Mouse (Mus musculus): ENCODE measurements at regions not wholly inside any gene's neighbourhood (a gene's known extent, or its start where the extent isn't known, plus 50 kb on each side); places are given as distances from the start of the nearest gene placed in this dataset.

GRCm38 (mm10) chr3:143162444-143162843 is 280.6 kb upstream of the Pkn2 start:
- no peak for DNase-seq (ENCODE audit: low read depth)

DNA sequence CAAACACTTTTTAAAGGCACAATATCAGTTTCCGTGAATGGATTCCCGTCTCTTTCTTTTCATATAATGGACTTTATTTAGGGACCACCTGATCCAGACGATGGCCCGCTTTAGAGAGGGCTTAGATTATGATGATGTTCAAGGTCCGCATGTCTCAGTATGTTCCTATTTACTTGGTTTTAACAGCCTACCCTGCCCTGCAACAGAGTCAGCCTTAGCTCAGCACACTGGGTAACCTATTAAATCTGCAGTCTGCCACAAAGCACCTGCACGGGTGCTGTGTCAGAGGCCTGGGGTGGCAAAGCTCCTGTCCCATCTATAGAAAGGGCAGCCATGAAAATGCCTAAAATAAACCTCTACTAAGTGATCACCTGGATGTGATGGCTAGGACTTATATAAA is 280.2 kb upstream of the Pkn2 start:
- DNase-seq (ENCODE audit: low read depth) = no peak

DNA sequence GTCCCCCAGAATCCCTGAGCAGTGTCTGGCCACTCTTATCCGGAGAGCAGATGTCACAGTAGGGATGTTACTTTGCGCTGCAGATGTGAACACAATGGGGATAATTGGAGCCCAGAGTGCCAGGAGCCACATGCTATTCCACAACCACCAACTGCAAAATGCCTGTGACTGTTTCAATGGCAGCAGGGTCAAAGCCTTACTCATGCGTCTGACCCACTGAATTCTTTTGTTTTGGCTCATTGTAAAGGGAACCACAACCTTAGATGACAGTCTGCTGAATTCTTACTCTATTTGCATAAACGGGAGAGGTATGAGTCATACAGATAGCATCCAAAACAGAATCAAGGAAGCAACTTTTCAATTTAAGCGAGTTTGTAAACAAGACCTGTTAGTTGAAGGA is 276.8 kb upstream of the Pkn2 start:
- peak; percentile 38 for DNase-seq (ENCODE audit: low read depth)

- no peak for DNase-seq (ENCODE audit: low read depth)
Observed at GRCm38 (mm10) chr3:143156733-143157524, 275.1 kb upstream of the Pkn2 start.

DNA sequence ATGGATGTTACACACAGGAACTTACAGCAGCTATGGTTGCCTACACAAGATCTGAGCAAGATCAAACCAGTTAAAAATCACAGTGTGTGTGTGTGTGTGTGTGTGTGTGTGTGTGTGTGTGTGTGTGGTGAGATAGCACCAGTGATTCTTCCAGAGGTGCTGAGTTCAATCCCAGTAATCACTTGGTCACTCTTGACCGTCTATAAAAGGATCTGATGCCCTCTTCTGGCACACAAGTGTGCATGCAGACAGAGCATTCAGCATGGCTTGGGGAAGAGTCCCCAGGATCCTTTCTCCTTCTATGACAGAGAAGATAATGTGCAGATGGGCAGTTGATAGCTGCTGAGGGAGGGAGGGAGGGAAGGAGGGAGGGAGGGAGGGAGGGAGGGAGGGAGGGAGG is 274.4 kb upstream of the Pkn2 start:
- DNase-seq (ENCODE audit: low read depth) = no peak

GRCm38 (mm10) chr3:143155556-143155955 is 273.8 kb upstream of the Pkn2 start:
- DNase-seq (ENCODE audit: low read depth) = peak; percentile 63

DNA sequence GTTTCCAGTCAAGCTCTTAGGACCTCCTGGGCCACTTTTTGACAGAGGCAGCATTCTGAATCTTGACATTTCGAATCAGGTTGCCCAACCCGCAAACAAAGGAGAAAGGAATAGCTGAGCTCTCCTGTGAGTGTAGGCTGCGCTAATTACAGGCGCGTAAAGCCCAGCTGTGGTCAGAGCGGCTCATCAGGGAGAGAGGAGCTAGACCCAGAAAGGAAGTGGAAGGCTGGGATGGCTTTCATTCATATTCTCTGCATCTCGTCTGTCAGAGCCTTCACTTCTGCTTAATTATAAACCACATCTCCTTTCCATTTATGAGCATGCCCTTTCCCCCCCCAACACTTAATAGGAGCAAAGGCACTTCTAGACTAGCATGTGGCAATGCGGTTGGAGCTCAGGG is 265.7 kb upstream of the Pkn2 start:
- no peak for DNase-seq (ENCODE audit: low read depth)

DNA sequence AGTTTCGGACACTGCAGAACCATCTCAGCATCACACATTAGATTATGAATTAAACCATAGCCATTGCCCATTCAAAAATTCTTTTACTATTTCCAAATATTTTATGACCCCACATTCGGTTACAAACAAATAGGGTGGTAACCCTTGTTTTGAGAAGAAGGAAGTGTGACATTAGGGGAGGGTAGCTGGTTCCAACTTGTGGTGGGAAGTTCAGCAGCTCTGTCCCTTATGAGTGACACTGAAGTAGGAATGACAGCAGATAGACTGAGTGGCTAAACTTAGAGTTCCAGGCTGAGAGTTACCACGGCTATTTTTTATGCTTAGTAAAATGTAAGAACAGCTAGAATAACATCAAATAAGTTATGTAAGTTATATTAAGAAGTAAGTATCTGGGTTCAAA is 257.1 kb upstream of the Pkn2 start:
- DNase-seq (ENCODE audit: low read depth) = no peak

DNA sequence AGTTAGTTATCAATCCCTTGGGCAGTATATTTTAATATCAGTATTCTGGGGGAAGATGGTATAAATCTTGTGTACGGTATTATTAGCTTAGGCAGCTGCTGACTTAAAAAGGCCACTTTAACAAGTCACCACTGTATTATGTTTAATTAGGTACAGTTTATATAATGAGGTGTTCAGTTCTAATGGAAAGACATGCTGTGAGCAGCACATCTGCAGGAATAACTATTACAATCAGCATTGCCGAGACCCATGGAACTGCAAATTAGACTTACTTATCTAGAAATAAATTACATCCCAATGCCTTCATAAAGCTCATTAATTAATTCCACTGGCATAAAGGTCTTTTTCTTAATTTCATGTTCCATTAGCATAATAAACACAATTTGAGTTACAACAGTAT is 252.7 kb upstream of the Pkn2 start:
- DNase-seq (ENCODE audit: low read depth) = no peak

DNA sequence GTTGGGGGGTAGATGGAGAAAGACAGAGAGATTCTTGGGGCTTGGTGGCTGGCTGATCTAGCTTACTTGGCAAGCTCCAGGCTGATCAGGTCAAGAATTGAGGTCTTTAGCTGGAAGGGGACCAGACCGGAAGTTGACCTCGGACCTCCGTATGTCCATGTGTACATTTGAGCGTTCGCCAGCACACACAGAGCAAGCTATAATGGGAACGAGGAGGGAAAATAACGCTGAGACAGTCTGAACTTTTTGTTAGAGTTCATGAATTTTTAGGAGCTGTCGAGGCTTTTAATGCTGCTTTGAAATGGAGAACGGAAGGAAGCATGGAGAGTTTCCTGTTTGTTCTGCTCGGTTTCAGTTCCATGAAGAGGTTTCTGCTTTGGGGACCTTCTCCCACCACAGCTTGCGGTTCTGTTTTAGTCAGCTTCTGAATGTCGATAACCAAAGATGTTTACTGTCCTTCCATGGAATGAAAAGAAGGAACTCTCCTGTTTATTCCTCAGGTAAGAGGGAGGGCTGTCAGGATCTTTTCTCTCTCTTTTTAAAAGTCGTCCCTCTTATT is 226.0 kb upstream of the Pkn2 start:
- DNase-seq (ENCODE audit: low read depth) = no peak

DNA sequence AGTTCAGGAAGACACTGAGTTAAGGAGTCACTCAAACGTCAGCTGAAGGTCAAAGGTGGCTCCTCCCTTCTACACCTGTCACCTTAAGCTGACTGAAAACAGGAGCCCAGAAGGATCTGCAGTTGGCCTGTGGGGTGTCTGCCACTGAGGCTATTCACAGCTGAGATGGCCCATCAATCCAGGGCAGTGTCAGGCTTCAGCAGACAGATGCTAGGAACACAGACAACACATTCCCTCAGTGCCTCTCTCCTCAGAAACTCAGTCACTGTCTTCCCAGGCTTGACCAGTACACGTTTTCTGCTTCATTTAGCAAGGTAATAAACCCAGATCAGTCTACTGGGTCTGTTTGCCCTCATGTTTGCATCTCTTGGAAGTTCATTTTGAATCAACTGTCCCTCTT is 222.9 kb upstream of the Pkn2 start:
- no peak for DNase-seq (ENCODE audit: low read depth)

DNA sequence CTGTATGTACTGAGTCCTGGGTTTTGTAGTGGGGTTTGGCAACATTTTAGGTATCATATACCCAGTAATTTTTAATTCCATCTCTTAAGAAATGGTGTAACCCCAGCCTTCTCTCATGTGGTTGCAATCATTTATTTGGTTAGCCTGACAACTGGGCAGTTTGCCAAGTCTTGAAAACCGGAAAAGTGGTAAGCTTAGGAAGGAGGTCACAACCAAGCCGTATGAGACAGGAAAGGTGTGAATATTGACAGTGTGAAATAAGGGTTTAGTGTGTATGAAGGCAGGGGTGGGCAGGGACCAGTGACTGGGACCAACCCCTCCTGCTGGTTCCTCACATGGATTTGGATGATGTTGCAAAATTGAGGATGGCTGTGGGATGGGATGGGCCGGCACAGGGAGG is 221.5 kb upstream of the Pkn2 start:
- DNase-seq (ENCODE audit: low read depth) = no peak

DNA sequence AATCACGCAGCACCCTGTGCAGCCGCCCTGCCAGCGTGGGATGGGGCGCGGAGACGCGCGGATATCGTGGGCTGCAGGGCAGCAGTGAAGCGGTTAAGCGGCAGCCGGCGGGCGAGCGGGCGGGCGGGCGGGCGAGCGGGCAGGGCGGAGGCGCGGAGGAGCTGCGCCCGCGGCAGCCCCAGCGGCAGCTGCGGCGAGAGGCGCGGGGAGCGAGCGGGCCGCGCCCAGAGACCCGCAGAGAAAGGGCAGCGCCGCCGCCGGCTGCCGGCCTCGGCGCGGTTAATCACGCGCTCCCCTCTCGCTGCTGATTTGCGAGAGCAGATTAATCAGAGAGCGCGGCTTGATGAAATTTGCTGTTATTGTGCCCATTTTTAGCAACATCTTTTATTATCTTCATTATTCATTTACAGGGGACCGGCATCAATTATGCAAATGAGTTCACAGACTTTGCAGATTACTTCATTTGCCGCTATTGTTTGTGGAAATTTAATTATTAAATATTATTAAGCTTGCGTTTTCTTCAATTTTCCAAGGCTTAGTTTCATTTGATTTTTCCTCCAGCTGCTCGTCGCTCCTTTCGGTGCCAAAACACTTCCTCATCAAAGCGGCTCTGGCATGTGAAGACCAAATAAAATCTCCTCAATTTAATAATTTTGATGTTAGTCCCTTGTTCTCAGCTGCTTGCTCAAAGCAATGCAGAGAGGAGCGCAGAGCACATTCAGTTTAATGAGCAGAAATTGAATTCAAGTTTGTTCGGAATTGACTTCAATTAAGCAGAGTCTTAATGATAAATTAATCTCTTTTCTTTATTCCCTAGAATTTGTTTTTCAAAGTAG is 219.2 kb upstream of the Pkn2 start:
- no peak for DNase-seq (ENCODE audit: low read depth)

DNA sequence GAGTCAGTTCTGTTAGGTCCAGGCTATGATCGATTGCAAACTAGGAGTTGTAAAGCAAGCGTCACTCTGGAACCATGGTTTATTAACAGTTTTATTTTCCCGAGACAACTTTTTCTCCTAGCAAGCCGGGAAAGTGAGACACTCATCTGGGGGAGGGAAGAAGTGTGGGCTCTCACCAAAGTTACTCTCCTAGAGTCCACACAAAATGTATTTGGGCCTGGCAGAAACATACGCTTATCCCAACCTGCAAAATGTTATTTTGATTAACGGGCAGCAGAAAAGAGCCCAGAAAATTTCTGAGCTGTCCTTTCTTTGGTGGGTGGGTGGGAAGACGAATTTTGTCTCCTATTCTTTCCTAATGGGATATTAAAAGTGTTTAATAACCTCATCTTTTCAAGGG is 218.4 kb upstream of the Pkn2 start:
- no peak for DNase-seq (ENCODE audit: low read depth)

DNA sequence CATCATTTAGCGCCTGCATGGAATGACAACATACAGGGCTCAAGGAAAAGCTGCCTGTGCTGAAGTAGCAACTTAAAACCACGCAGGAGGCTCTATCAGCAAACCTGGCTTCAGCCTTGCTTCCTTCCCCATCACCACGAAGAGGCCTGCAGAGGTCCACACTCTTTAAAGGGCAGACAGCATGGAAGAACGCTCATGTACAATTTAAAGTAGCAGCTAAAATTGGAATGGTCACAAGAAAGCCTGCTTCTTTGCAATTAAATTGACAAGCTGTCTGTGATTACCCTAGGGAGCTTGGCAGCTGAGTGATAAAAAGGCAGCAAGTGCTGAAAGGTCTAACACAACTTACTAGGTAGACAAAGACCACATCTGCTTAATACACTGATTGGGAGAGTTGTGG is 210.4 kb upstream of the Pkn2 start:
- DNase-seq (ENCODE audit: low read depth) = no peak

DNA sequence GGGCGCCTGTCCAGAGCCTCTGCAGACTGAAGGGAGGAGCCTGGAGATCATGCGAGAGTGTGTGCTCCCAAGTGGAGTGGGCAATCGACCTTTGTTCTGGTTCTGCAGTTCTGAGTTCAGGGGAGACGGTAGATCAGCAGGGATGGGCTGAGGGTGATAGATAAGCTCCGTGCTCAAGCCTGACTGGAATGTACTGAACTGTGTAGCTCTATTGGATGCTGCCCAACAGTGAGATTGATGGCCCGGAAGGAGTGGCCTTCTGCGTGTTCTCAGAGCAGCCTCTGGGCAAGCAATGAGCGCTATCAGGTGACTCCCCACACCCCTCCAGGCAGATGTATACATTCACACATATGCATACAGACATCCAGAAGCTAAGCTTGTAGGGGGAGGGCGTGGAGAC is 209.1 kb upstream of the Pkn2 start:
- no peak for DNase-seq (ENCODE audit: low read depth)

- DNase-seq (ENCODE audit: low read depth) = no peak
Observed at GRCm38 (mm10) chr3:143090316-143090715, 208.5 kb upstream of the Pkn2 start.

GRCm38 (mm10) chr3:143087786-143088185 is 206.0 kb upstream of the Pkn2 start:
- DNase-seq (ENCODE audit: low read depth) = no peak

- no peak for DNase-seq (ENCODE audit: low read depth)
Observed at GRCm38 (mm10) chr3:143078310-143078709, 196.5 kb upstream of the Pkn2 start.

GRCm38 (mm10) chr3:143071839-143072373 is 190.1 kb upstream of the Pkn2 start:
- no peak for DNase-seq (ENCODE audit: low read depth)

DNA sequence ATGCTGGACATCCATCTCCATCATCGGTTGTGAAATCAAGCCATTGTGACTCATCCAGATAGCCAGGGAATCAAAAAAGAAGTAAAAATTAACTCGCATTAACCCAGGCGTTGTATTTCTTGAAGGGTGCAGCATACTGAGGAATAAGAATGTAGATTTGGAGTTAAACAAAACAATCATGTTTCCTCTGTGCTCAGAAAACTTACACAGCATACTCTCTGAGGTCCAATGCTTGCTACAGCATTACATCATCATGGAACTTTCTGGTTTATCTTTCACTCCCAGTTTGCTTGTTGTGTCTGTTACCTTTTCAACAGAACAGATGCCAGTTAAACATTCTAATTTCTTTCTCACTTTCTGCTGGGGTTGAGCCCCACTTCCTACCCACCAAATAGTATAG is 173.1 kb upstream of the Pkn2 start:
- DNase-seq (ENCODE audit: low read depth) = no peak

- no peak for DNase-seq (ENCODE audit: low read depth)
Observed at GRCm38 (mm10) chr3:143053286-143053993, 171.6 kb upstream of the Pkn2 start.

All from fibroblast of lung, adult 2 months (primary cell).